Mouse (Mus musculus) lung, postnatal 0 days (tissue): ENCODE results near the gene Manbal.

Source experiments
- CTCF ChIP-seq: IDR thresholded peaks from 2 replicates; pipeline ENCODE4 v1.5.1; 2016; ENCODE audit warnings: antibody characterized with exemption, mild to moderate bottlenecking
- EP300 ChIP-seq: IDR thresholded peaks from 2 replicates; pipeline ENCODE4 v1.6.1; 2016; ENCODE audit warnings: antibody characterized with exemption, mild to moderate bottlenecking, control low read depth

- no peak for TF ChIP-seq CTCF
- no peak for TF ChIP-seq EP300
Measured at GRCm38 (mm10) chr2:157328106-157328505, 39.3 kb upstream of the Manbal start.
